Mouse (Mus musculus) forebrain, embryonic 15.5 days (tissue): ENCODE measurements around the gene Fbxo28. TPM values are rescaled to one million over a fixed set of nuclear protein-coding genes. Genes with fewer than 3 reads are reported as not detected.

Experiments
- ATAC-seq: fragments of 200-750 bp; cut with Nextera tagmentation; replicated peaks from 2 replicates; pipeline ENCODE4 v1.8.0; 2017; ENCODE audit warnings: mild to moderate bottlenecking, moderate TSS enrichment, moderate library complexity
- H3K27ac ChIP-seq: fragments of 300-500 bp; sonication (generic); replicated peaks from 2 replicates; pipeline ENCODE4 v1.5.1; 2015; ENCODE audit warnings: mild to moderate bottlenecking, inconsistent platforms
- H3K27me3 ChIP-seq: fragments of 300-500 bp; sonication (generic); 2 replicates; pipeline ENCODE4 v1.6.1; 2015; ENCODE audit warnings: inconsistent platforms
- H3K36me3 ChIP-seq: fragments of 300-500 bp; sonication (generic); 2 replicates; pipeline ENCODE4 v1.6.1; 2015; ENCODE audit warnings: mild to moderate bottlenecking, inconsistent platforms
- H3K4me1 ChIP-seq: fragments of 300-500 bp; sonication (generic); 2 replicates; pipeline ENCODE4 v1.6.1; 2015; ENCODE audit warnings: inconsistent platforms
- H3K4me2 ChIP-seq: fragments of 300-500 bp; sonication (generic); replicated peaks from 2 replicates; pipeline ENCODE4 v1.6.1; 2015; ENCODE audit warnings: mild to moderate bottlenecking, inconsistent platforms
- H3K4me3 ChIP-seq: fragments of 300-500 bp; sonication (generic); 2 replicates; pipeline ENCODE4 v1.5.1; 2015; ENCODE audit warnings: mild to moderate bottlenecking, inconsistent platforms
- H3K9ac ChIP-seq: fragments of 300-500 bp; sonication (generic); replicated peaks from 2 replicates; pipeline ENCODE4 v1.6.1; 2015; ENCODE audit warnings: mild to moderate bottlenecking, inconsistent platforms
- H3K9me3 ChIP-seq: fragments of 300-500 bp; sonication (generic); 2 replicates; pipeline ENCODE4 v1.6.1; 2016; ENCODE audit warnings: inconsistent platforms
- whole genome bisulfite sequencing: fragments of 180-500 bp; shearing (Covaris S2); methylation state at CpG from one replicate; pipeline ENCODE4 v1.1.7; 2015; ENCODE audit warnings: mixed read lengths; 5-methylcytosine and 5-hydroxymethylcytosine counted together
- polyA plus RNA-seq: library from polyadenylated mRNA; unstranded; fragments of >200 nt; fragmentation: Nextera tagmentation; extraction: Ambion mirVana; gene quantifications from 2 replicates; pipeline ENCODE4 v1.2.1, GENCODE M21; 2015

Gene Fbxo28
- polyA plus RNA-seq = 30.2 and 36.0 TPM in 2 replicates

DNA sequence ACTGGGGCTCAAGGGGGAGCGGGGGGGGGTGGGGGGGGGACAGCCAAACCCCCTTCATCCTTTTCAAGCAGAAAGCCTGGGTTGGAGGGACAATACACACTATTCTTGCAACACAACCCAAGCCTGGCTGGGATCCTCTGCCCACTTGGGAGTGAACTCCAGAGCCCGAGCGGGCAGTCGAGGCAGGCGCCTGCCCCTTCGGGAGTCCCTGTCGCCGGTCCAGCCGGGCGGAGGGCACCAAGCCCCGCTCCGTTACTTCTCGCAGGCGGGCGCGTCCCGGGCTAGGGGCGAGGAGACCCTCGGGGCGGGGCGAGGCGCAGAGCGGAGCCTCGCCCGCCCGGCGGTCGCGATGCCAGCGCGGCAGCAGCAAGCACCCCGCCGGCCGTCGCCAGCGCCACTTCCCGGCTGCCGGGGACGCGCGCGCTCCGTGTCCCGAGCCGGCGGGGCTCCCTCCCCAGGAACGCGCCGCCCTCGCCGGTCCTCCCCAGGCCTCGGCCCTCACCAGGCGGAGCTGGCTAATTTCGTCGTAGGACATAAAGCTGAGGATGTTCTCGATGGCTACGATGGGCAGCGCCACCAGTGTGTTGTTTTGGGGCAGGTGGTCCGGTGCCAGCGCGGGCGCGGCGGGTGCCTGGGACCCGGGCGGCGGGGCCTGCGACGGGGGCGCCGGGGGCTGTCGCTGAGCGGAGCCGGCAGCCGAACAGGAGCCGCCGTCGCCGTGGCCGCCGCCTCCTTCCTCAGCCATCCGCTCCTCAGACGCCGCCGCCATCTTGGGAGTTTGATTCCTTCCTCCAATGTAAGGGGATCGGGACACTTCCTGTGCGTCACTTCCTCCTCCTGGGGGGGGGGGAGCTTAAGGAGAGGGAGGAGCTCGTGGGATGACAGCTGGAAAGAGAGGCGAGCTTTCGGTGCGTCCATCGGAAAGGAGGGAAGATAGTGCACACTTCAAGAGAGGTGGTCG lies at the start of gene Fbxo28:
Fbxo28 (minus strand) TSS at position 809 of the 961 bp plus-strand sequence.
- Histone ChIP-seq H3K4me1 (peaks cover 36% of the 10 kb centered on the region), H3K27me3 (no peaks in the 10 kb centered on the region), H3K36me3 (no peaks in the 10 kb centered on the region), H3K4me3 (peak within 1 kb of the TSS; percentile 90), H3K27ac (peak within 1 kb of the TSS; percentile 91), H3K9ac (peak within 1 kb of the TSS; percentile 88), H3K4me2 (peak within 1 kb of the TSS; percentile 60), H3K9me3 (no peaks in the 10 kb centered on the region)
- under 1% methylated on average over 79 of the region's 93 CpGs for WGBS
- ATAC-seq = peak; percentile 95

DNA sequence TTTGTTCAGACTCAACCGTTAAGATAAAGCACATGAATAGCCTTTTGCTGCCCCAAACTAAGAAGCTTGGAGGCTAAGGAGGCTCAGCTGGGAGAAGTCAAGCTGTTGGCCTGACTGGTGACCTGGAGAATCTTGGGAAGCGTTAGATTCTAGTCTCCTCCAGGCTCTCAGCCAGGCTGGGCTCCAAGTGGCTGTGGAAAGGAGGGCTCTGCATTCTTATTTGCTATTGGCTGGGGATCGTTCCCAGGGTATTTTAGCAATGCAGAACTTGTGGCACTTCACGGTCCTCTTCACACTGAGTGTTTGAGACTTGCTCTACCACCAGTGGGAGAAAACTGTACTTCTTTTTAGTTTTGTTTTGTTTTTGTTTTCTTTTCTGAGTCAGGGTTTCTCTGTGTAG lies 47.3 kb upstream of the Fbxo28 start:
- Histone ChIP-seq H3K27me3 (no peaks in the 10 kb centered on the region), H3K27ac (no peak overlapping the region), H3K36me3 (no peaks in the 10 kb centered on the region), H3K4me1 (no peaks in the 10 kb centered on the region), H3K9me3 (no peaks in the 10 kb centered on the region), H3K4me2 (no peak overlapping the region), H3K9ac (no peak overlapping the region), H3K4me3 (no peak overlapping the region)
- 64% methylated on average over 4 of the region's 4 CpGs for WGBS
- ATAC-seq = no peak

GRCm38 (mm10) chr1:182386449-182386848 lies 45.0 kb upstream of the Fbxo28 start:
- H3K9ac ChIP-seq = no peak overlapping the region
- ATAC-seq = no peak
- no peaks in the 10 kb centered on the region for H3K4me1 ChIP-seq
- H3K4me2 ChIP-seq = no peak overlapping the region
- H3K27ac ChIP-seq = no peak overlapping the region
- H3K36me3 ChIP-seq = no peaks in the 10 kb centered on the region
- H3K9me3 ChIP-seq = no peaks in the 10 kb centered on the region
- WGBS = 90% methylated on average over 8 of the region's 8 CpGs
- no peak overlapping the region for H3K4me3 ChIP-seq
- H3K27me3 ChIP-seq = no peaks in the 10 kb centered on the region

DNA sequence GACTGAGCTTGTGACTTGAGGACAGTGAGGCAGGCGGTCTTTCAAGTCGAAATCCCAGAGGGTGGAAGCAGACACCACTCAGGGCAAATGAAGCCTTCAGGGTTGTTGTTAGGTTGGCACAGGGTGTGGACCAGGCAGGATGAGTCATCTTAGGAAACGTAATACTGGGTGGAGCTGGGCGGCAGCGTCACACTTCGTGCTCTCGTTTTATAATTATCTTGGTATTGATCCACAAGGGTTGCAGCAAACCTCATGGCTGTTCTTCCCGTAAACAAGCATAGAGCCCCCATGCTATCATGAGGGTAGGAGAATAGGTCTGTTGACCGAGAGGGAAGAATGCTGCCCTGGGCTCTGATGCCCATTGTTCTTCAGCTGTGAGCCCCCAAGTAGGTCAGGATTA lies 41.7 kb upstream of the Fbxo28 start:
- WGBS = 12% methylated on average over 9 of the region's 9 CpGs
- ATAC-seq = no peak
- no peaks in the 10 kb centered on the region for H3K36me3 ChIP-seq

GRCm38 (mm10) chr1:182381327-182381726 lies 39.9 kb upstream of the Fbxo28 start:
- no peak for ATAC-seq
- Histone ChIP-seq H3K4me2 (no peak overlapping the region), H3K27ac (no peak overlapping the region), H3K4me1 (no peaks in the 10 kb centered on the region), H3K9ac (no peak overlapping the region), H3K4me3 (no peak overlapping the region), H3K27me3 (no peaks in the 10 kb centered on the region), H3K9me3 (no peaks in the 10 kb centered on the region), H3K36me3 (no peaks in the 10 kb centered on the region)
- 83% methylated on average over 3 of the region's 3 CpGs for WGBS

More for the DNA sequence above, 41.7 kb upstream of the Fbxo28 start:
- Histone ChIP-seq H3K27me3 (no peaks in the 10 kb centered on the region), H3K27ac (no peak overlapping the region), H3K4me2 (no peak overlapping the region), H3K4me1 (no peaks in the 10 kb centered on the region), H3K9me3 (no peaks in the 10 kb centered on the region), H3K4me3 (no peak overlapping the region), H3K9ac (no peak overlapping the region)

- H3K4me3 ChIP-seq = no peak overlapping the region
- H3K4me2 ChIP-seq = no peak overlapping the region
- ATAC-seq = no peak
- no peak overlapping the region for H3K27ac ChIP-seq
- H3K27me3 ChIP-seq = no peaks in the 10 kb centered on the region
- WGBS = 86% methylated on average over 7 of the region's 7 CpGs
- H3K9ac ChIP-seq = no peak overlapping the region
- H3K9me3 ChIP-seq = no peaks in the 10 kb centered on the region
- no peaks in the 10 kb centered on the region for H3K4me1 ChIP-seq
- no peaks in the 10 kb centered on the region for H3K36me3 ChIP-seq
Observed at GRCm38 (mm10) chr1:182380683-182381082, 39.3 kb upstream of the Fbxo28 start.

GRCm38 (mm10) chr1:182378876-182379275 lies 37.4 kb upstream of the Fbxo28 start:
- ATAC-seq = no peak
- Histone ChIP-seq H3K4me3 (no peak overlapping the region), H3K9me3 (no peaks in the 10 kb centered on the region), H3K36me3 (no peaks in the 10 kb centered on the region), H3K4me1 (no peaks in the 10 kb centered on the region), H3K4me2 (no peak overlapping the region), H3K27ac (no peak overlapping the region), H3K9ac (no peak overlapping the region), H3K27me3 (no peaks in the 10 kb centered on the region)
- WGBS = 81% methylated on average over 7 of the region's 7 CpGs

DNA sequence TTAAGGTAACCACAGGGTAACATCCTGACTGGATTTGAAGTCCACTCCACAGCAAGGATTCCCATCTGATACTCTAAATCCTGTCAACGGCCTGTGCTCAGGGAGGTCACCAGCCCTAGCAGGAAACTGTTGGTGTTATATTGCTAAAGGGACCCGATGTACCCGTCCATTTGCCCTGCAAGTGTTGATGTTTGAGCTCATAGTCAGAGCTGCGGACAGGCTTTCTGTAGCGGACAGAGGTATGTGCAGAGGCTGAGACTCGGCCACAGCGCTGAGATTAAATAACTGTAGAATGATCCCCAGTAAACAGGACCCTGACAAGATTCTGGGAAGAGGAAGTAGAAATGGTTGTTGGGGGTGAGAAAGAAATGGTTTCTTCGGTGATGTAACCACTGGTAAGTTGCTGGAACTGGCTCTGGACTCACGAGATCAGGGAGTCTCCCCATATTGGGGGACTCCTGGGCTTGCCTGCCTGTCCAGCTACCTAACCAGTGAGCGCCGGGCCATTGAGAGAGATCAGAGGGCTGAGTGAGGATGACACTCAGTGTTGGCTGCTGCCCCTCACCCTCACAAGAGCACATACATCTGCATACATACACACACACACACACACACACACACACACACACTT lies 36.9 kb upstream of the Fbxo28 start:
- no peaks in the 10 kb centered on the region for H3K27me3 ChIP-seq
- H3K9me3 ChIP-seq = no peaks in the 10 kb centered on the region
- no peak overlapping the region for H3K27ac ChIP-seq
- no peak for ATAC-seq
- H3K36me3 ChIP-seq = no peaks in the 10 kb centered on the region
- no peaks in the 10 kb centered on the region for H3K4me1 ChIP-seq
- no peak overlapping the region for H3K4me3 ChIP-seq
- no peak overlapping the region for H3K4me2 ChIP-seq
- no peak overlapping the region for H3K9ac ChIP-seq
- 89% methylated on average over 11 of the region's 11 CpGs for WGBS

DNA sequence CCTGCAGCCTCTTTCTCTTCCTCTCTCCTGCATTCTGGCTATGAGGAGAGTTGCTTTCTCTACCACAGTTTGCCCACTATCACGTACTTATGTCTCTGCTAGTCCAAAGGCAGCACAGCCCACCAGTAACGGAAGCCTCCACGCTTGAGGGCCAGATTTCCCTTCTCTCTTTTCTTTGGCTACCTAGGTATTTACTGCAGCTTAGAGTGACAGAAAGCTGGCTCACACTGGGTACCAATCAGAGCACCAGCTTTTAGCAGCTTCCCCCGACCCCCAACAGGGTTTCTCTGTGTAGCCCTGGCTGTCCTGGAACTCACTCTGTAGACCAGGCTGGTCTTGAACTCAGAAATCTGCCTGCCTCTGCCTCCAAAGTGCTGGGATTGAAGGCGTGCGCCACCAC lies 36.1 kb upstream of the Fbxo28 start:
- 76% methylated on average over 6 of the region's 6 CpGs for WGBS
- no peak overlapping the region for H3K27ac ChIP-seq
- H3K36me3 ChIP-seq = no peaks in the 10 kb centered on the region
- no peak for ATAC-seq
- no peak overlapping the region for H3K9ac ChIP-seq
- no peak overlapping the region for H3K4me2 ChIP-seq
- H3K4me3 ChIP-seq = no peak overlapping the region
- no peaks in the 10 kb centered on the region for H3K27me3 ChIP-seq
- H3K4me1 ChIP-seq = no peaks in the 10 kb centered on the region
- no peaks in the 10 kb centered on the region for H3K9me3 ChIP-seq

DNA sequence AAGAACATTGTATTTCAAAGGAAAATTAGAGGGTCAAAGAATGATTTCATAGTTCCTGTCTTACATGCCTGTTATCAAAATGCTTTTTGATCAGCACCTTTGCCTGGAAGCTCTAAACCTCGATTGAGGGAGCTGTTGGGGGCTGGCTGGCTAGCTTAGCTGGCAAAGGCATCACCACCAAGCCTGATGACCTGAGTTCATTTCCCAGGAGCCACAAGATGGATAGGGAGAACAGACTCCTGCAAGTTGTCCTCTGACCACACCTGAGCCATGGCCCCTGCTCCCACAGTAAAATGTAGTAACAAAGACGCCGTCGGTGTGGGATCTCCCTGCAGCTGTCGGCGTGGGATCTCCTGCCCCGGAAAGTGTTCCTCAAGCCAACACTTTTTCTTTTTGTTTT lies 35.4 kb upstream of the Fbxo28 start:
- 89% methylated on average over 7 of the region's 7 CpGs for WGBS
- Histone ChIP-seq H3K27me3 (no peaks in the 10 kb centered on the region), H3K9ac (no peak overlapping the region), H3K9me3 (no peaks in the 10 kb centered on the region), H3K36me3 (no peaks in the 10 kb centered on the region), H3K4me3 (no peak overlapping the region), H3K4me1 (no peaks in the 10 kb centered on the region), H3K27ac (no peak overlapping the region), H3K4me2 (no peak overlapping the region)
- ATAC-seq = no peak

DNA sequence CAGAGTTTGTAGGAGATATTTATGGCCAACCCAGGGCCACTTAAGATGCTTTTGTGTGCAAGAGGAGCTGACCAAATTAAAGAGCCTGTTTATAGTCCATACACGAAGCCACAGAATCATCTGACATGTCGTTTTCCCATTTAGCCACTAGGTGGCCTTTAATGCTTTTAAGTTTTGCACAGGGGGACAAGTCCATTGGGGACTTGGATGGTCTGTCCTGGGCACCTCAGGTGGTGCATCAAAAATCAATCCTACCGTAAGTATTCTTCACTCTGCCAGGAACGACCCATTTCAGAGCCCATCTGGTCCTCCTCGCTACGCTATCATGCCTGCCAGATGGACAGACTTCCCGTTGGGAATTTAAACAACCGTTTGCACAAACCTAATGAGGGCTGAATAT lies 34.8 kb upstream of the Fbxo28 start:
- Histone ChIP-seq H3K4me2 (no peak overlapping the region), H3K4me1 (no peaks in the 10 kb centered on the region), H3K27ac (no peak overlapping the region), H3K27me3 (no peaks in the 10 kb centered on the region), H3K4me3 (no peak overlapping the region), H3K9ac (no peak overlapping the region), H3K9me3 (no peaks in the 10 kb centered on the region), H3K36me3 (no peaks in the 10 kb centered on the region)
- ATAC-seq = peak; percentile 43; the same call in 1 of the 2 replicates
- WGBS = 18% methylated on average over 8 of the region's 8 CpGs

DNA sequence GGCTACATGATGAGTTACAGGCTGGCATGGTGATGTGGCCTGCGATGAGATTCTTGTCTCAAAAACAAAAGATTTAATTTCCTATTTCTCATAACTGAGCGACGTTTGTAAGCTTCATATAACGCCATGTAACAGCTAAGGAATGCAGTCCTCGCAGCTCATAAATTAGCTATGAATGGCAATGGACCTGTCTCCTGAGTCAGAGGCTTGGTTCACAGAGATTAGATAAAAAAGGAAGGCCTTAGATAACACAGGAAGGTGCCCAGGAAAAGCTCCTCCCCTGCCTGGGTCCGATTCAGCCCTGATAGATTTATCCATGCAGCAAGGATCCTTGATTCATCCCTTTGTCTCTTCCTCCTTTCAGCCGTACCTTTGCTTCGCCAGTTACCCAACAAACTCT lies 30.5 kb upstream of the Fbxo28 start:
- H3K4me2 ChIP-seq = no peak overlapping the region
- H3K36me3 ChIP-seq = no peaks in the 10 kb centered on the region
- WGBS = 82% methylated on average over 8 of the region's 8 CpGs
- no peak overlapping the region for H3K4me3 ChIP-seq
- H3K27ac ChIP-seq = no peak overlapping the region
- ATAC-seq = no peak
- no peaks in the 10 kb centered on the region for H3K9me3 ChIP-seq
- H3K27me3 ChIP-seq = no peaks in the 10 kb centered on the region
- no peaks in the 10 kb centered on the region for H3K4me1 ChIP-seq
- no peak overlapping the region for H3K9ac ChIP-seq
